Mouse (Mus musculus): ENCODE data around the gene Fam169b.

GRCm38 (mm10) chr7:68301160-68301559, 27.5 kb downstream of the Fam169b start:
- no peak for TF ChIP-seq CTCF (IDR thresholded peaks at IDR 0.05; ENCODE audit: low read depth, low read length)
- no peak for TF ChIP-seq POLR2A (IDR thresholded peaks at IDR 0.05; ENCODE audit: extremely low read depth, insufficient read depth, low read length)

Measured in liver, adult 2 months (tissue).